Mouse (Mus musculus): Measurements from ENCODE around the gene Chrd. TPM values are rescaled to one million over a fixed set of nuclear protein-coding genes. Genes with fewer than 3 reads are reported as not detected.

Chrd gene
- total RNA-seq, 2 experiments from 2014 or later, result not detected

DNA sequence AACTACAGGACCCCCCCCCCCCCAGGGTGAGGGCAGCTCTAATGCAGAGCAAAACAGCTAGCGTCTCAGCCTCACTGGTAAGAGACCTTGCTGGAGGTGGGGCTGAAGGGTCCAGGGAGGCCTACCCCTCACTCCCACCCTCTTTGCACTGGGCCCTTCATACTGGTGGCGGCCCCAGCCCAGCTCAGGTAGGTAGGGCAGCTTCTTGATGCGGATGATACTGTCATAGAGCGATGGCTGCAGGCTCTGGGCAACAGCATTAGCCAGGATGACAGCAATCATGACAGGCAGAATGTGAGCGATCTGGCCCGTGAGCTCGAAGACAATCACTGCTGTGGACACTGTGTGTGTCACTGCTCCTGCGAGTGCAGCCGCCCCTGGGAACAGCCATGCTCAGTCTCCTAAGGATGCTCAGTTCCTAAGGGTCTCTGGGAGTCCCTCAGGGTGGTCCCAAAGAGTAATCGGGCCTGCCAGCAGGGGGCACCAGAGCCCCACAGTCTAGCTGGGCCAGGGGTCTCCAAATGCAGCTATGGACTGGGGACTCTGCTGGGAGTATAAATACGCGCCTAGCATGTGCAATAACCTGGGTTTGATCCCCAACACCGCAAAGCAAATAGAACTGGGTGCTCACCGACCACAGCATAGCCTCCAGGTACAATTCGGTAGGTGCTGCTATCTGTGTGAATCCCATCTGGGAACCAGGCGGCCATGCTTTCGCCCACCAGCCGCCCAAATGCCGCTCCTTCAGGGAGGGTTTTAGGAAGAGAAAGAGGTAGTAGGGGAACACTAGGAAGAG lies 23.8 kb upstream of the Chrd start:
- ATAC-seq (replicated peaks; ENCODE audit: poor library complexity, severe bottlenecking), result peak; percentile 38; the same call in 1 of the 2 replicates

DNA sequence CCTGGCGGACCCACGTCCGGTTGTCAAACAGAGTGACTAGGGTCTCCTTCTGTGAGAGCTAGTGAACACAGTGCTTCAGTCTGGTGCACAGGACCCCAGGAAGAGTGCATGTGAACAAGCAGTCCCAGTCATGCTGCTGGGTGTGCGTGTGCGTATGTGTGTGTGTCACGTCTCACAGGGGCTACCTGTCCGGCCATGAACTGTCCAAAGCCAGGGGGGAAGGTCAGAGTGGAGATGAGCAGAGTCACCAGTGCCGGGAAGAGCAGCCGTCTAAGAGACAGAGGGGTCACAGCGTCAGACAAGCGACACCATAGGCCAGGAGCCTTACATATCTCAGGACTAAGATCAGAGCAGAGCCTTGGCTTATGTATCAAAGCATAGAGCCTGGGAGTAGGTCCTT lies 22.6 kb upstream of the Chrd start:
- ATAC-seq (replicated peaks; ENCODE audit: poor library complexity, severe bottlenecking), result no peak

DNA sequence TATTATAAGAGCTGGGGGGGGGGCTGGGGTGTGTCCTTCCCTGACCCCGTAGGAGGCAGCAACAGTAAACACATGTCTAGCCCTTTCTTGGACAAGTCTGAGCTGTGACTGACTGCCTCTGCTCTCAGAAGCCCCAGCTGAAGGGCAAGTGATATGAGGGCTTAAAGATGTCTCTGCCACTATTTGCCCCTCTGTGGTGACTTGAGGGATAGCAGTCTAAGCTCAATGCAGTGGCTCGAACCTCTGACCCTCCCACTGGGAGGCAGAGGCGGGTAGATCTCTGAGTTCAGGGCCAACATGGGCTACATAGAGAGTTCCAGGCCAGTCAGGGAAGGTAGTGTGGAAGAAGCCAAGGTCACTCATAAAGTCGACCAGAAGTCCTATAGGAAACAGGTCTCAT lies 22.1 kb upstream of the Chrd start:
- ATAC-seq (replicated peaks; ENCODE audit: poor library complexity, severe bottlenecking), result no peak

DNA sequence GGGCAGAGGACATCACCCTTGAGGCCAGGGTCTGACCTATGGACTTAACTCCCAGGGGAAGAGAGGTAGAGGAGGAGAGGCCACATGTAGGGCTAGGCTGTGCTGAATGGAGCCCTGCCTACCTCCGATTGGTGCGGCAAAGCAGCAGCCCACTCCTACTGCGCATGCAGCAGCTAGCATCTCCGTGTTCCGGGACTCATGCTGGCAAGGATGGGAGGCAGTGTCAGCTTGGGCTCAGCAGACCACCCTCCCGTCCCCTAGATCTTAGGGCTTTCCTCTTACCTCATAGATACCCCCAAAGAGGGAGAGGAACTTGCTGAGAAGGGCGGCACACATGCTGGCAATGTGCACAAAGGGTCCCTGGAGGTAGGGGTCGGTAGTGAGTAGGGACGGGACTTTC lies 20.7 kb upstream of the Chrd start:
- no peak for ATAC-seq (replicated peaks; ENCODE audit: poor library complexity, severe bottlenecking)

DNA sequence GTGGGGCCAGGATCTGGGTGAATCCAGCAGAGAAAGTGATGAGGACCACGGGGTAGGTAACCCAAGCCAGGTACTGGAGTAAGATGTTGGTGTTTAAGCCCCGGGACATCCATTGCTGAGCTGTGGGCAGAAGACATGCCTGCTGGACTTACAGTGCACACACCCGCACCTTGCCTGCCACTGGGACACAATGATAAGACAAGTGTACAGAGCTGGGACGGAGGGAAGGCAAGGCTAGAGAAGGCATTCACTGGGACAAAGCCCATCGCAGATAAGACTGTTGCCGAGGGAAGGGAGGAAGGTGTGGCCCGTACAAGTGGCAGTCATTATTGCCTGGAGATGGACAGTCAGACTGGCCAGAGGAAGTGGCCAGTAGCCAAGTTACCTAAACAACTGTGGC lies 20.0 kb upstream of the Chrd start:
- ATAC-seq (replicated peaks; ENCODE audit: poor library complexity, severe bottlenecking), result no peak

DNA sequence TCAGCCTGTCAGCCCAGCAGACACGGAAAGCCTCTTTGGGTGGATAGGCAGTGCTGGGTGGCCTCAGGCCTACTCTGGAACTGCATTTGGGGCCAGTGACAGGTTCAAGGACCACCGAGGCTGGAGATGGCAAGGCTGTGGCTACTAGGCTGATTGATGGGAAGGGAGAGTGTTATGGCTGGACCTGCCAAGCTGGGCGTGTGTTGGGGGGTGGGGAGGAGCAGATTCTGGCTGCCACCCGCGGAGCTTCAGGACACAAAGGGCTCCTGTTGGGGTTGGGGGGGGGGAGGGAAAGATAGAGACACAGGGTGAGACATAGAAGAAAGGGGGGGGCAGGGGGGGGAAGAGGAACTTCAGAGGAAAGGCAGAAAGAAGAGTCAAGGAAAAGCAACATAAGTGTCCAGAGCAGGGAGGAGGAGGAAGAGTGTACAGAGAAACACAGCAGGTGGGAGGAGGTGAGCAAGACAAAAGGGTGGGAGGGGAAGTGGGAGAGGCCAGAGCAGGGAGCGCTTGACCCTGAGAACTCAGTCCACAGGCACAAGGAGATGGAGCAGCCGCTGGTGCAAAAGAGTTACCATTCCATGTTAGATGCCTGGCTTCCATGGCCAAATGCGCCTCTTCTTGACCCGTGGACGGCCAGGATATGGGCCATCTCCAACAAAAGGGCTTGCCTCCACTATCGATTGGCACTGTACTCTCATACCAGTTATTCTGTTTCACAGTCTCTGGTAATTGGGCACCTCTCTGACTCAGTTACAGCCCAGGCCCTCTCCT lies 18.4 kb upstream of the Chrd start:
- ATAC-seq (replicated peaks; ENCODE audit: poor library complexity, severe bottlenecking), result no peak

DNA sequence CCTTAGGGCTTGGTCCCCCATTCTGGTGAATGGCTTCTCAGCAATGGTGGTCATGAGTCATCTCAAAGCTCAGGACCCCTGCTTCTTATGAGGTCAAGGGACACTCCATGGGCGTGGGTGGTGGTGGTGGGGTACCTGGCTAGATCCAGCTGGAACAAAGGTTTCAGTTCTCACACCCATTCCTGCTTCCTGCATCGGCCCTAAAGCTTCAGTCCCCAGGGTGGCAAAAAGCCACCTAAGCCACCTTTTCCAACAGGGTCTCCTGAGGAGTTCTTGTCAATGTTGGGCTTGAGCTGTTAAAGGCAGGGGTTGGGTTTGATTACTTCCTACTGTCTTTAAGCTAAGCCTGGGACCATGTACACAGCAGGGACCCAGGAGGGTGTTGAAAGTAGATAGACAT lies 17.8 kb upstream of the Chrd start:
- no peak for ATAC-seq (replicated peaks; ENCODE audit: poor library complexity, severe bottlenecking)

DNA sequence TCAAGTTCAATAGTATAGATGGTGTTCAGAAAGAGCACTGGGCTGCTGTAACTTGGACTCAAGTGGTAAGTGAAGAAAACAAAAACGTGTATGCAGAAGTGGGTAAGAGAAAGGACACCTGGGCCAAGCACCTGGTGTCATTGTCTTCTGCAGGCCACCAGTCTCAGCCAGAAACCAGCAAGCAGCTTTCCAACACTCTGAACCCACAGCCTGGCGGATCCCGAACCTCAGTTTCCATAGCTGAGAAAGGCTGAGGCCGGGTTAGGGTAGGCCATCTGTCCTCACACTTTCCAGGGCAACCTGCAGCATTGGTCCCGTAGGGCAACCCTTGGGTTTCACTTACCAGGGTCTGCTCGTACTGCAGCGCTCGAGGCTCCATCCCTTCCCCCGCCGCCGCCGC lies 17.4 kb upstream of the Chrd start:
- ATAC-seq (replicated peaks; ENCODE audit: poor library complexity, severe bottlenecking), result no peak

DNA sequence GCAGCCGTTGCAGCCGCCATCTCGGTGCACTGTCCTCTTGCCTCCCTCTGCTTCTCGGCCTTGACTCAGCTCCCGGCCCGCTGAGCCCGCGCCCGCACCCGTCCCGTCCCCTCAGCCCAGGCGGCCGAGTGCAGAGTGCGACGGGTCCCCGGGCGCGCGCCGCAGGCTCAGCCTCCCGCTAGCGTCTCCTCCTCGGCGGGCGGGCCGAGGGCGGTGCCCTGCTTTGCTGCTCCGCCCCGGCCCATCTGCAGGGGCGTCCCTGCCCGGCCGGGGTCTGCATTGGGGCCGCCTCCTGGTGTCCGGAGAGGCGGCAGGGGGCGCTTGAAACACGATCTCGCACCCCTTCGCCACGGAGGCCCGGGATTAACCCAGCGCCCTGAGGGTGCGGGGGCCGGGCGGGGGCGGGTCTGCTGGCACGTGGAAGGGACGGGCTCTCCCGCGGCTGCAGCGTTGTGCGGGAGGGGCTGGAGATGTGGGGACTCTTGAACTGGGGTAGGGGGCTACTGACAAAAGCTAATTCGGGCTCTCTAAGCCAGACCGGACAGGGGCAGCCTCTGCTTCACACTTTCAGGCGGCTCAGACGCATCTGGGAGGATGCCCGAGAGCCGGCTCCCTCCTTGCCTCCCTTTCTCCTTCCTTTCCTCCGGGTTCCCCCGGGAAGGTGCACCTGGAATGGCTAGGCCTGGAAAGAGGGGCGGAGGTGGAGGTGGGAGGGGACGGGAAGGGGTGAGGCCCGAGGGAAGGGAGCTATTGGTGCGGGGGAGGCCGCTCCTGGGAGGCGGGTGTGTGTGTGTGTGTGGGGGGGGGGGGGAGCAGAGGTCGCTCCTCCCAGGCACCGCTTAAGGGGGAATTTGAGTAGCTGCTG lies 16.7 kb upstream of the Chrd start:
- ATAC-seq (replicated peaks; ENCODE audit: poor library complexity, severe bottlenecking), result peak; percentile 33

DNA sequence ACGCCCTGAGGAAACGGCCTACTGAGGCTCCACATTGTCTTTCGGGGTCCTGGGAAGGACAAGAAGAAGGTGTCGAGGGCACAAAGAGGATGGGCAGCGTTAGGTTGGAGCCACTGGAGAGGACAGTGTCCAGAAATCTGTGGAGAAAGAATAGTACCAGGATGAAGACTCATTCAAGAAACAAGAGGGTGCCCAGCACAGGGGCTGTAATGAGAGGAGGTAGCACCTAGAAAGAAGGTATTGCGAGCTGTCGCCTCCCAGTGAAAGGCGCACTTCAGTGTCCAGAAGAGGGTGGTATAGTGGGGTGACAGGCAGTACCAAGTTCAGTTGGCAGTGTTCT lies 16.1 kb upstream of the Chrd start:
- no peak for ATAC-seq (replicated peaks; ENCODE audit: poor library complexity, severe bottlenecking)

DNA sequence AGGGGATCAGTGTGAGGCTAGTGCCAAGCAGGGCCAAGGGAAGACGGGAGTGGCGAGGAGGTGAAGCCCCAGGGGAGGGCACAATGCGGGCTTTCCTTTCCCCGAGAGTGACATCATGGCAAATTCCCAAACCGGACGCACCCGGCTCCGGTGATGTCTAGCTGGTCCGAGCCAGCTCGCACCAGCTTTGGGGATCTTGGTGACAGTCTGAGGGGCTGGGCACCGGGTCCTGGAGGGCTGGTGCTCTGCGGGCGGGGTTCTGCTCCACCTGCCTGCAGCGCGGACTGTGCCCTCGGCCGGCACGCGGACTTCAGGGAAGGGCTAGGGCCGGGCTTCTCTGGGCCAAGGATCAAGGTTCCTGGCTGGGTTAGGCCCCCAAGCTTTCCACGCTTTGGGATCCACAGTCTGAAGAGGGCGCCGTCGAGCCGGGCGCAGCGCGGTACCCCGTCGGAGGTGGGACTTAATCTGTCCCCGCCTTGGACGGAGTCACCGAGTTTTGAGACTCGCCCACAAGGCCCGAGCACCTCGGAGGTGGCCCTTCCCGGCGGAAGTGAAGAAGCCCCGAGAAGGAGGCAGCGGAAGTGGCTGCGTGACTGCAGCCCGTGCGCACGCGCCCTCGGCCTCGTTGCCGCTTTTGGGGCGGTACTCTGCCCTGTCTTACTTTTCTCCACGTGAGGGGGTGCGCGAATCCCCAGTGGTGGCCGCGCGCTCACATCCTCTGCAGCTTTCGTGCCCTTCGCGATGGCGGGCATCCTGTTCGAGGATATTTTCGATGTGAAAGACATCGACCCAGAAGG lies 15.5 kb upstream of the Chrd start, which contains the start of the genes Polr2h and Clcn2:
Gene Polr2h (plus strand): TSS at position 485 of the 797 bp plus-strand sequence.
Gene Clcn2 (minus strand): TSS at position 566 of the 797 bp plus-strand sequence.
- ATAC-seq (replicated peaks; ENCODE audit: poor library complexity, severe bottlenecking), result peak; percentile 80

DNA sequence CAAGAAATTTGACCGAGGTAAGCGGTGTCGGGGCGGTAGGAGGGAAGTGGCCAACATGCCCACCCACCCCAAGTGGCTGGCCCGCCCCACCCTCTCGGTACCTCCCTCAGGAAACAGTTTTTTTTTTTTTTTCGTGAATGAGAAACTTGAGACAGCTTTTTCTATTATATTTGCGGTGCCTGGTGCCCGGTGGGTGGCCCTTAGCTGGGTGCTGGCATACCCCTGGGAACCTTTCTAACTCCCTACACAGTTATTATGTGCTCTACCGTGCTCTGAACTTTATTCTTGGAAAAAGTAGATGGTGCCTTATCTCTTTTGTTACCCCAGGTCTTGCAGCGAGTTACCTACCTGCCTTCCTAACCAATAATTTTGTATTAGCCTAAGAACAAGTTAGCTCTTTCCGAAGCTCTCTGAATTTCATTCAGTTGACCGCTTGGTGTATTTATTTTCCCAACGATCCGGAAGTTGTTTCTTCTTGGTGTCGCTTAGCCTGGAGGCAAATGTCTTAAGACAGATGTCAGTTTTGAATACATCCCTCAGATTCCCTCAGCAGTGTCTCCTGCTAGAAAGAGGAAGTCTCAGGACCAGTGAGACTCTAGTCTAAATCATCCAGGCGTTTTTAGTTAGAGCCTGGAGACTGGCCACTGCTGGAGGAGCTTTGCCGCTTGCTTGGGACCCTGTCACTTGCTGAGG lies 14.8 kb upstream of the Chrd start:
- peak; percentile 17 for ATAC-seq (replicated peaks; ENCODE audit: poor library complexity, severe bottlenecking)

DNA sequence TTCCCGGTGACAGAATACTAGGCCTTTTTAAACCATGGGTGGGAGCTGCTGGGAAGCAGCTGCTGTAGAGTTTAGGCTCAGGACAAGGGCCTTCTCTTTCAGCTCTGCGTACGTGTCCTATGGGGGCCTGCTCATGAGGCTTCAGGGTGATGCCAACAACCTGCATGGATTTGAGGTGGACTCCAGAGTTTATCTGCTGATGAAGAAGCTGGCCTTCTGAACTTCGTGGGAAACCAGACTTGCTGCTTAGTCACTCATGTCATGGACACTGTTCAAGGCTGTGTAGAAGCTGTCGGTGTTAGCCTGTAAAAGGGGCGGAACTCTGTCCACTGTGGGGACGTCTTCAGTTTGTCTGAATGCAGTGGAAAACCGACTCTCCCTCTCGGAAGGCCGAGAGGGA lies 11.1 kb upstream of the Chrd start:
- no peak for ATAC-seq (replicated peaks; ENCODE audit: poor library complexity, severe bottlenecking)

DNA sequence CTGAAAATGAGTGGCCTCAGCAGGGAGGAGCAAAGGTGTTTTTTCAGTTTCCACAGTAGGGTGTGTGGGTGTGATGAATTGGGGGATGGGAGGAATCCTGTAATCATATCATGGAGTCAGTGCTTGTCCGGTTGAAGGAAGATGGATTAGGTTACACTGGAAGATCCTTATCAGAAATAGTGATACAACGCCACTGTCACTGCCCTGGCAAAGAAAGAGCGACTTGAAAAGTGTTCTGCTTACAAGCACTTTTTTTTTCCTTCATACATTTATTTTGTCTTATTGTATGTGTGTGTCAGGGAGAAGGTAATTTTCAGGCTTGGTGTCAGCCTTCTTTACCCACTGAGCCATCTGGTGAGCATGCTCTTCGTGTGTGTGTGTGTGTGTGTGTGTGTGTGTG lies 10.2 kb upstream of the Chrd start:
- no peak for ATAC-seq (replicated peaks; ENCODE audit: poor library complexity, severe bottlenecking)

DNA sequence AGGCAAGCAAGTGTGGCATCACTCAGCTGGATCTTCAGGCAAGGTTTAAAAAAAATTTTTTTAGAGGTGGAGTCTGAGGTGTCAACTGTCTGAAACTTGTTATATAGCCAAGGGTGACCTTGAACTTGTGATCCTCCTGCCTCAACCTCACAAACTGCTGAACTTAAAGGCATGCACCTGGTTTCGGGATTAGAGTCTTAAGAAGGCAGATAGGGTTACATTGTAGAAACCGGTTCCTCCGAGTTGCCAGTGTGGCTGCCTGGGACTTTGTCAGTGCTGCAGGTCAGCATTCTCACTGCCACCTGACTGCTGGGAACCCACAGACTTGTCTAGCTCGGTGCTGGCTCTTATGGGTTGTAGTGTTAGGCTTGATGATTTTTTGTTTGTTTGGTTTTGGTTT lies 9.7 kb upstream of the Chrd start:
- ATAC-seq (replicated peaks; ENCODE audit: poor library complexity, severe bottlenecking), result no peak

DNA sequence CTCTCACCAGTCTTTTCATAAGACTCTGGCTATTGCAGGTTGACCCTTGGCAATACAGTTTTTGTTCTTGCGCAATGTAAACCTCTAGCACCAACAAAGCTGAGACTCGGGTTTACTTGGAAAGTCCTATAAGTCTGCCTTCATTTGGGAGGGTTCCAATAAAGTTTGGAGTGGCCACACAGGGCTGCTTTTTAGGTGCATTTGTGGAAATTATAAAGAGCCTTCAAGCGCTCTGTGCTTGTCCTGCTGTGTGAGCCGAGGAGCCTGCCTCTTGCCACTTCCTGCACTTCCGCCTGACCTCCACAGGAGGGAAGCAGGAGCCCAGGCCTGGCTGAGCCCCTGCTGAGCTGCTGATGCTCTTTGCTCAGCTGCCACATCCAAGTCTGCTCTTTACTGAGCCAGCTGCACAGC lies 8.6 kb upstream of the Chrd start:
- ATAC-seq (replicated peaks; ENCODE audit: poor library complexity, severe bottlenecking), result peak; percentile 95

DNA sequence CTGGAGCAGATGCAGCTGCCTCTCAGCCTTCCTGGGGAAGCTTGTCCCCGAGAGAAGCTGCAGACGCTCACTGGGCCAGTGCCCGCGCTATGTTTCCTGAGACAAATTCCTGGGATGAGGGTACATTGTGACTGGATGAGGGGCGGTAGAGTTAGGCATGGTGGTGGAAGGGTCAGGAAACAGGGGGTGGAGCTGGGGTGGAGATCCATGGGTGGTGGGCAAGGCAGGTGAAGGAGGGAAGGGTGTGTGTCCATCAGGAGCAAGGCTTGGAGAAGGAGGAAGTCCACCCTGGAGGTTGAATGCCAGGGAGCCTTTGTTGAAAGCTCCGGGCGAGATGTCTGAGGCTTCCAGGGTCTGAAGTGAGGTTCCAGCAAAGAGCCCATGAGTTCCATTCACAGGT lies 7.6 kb upstream of the Chrd start:
- no peak for ATAC-seq (replicated peaks; ENCODE audit: poor library complexity, severe bottlenecking)

DNA sequence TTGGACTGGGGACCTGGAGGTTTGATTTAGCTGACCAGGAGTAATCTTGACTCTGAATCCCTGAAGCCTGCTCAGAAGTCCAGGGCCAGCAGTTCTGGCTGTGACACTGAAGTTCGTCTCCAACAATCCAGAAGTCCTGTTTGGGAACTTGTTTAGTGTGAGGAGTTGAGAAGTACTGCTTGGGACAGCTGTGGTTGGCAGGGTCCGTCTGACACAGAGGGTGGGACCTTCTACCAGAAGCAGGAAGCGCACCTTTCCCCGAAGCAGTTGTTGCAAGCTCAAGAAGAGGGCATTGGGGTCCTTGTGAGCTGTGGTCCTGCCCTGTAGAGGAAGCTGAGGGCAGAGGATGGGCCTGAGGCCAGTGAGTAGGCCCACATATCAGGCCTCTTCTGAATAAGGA lies 7.2 kb upstream of the Chrd start:
- ATAC-seq (replicated peaks; ENCODE audit: poor library complexity, severe bottlenecking), result no peak

DNA sequence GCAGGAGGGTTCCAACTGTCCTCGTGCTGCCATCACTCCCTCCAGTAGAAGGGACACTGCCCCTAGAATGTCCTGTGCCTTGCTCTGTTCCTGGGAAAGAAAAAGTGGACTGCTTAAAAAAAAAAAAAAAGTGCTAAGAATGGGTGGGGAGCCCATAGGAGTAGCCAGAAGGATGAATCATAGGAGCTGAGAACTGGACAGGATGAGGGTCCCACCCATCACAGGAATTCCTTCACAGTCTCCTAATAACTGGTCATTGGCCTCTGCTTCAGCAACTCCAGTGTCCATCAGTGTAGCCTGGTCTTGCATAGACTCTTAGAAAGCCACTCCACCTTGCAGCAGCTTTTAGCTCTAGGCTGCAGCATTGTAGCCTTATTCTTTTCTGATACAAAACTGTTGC lies 6.5 kb upstream of the Chrd start:
- ATAC-seq (replicated peaks; ENCODE audit: poor library complexity, severe bottlenecking), result no peak

All from granulocyte monocyte progenitor cell, adult 5-6 weeks (primary cell).